Mouse (Mus musculus) ES-Bruce4 (cell line): ENCODE measurements around the gene Fgfr2. TPM values are rescaled to one million over a fixed set of nuclear protein-coding genes. Genes with fewer than 3 reads are reported as not detected.

Experiments
- H3K27ac ChIP-seq: 2 replicates; pipeline ENCODE4 v1.5.1; 2012; ENCODE audit warnings: low read length, inconsistent platforms; ENCODE audit not compliant: insufficient read depth
- H3K27me3 ChIP-seq: 2 replicates; pipeline ENCODE4 v1.6.1; 2012; ENCODE audit warnings: mild to moderate bottlenecking, low read length, inconsistent platforms; ENCODE audit not compliant: control insufficient read depth, poor library complexity, insufficient read depth, severe bottlenecking
- H3K36me3 ChIP-seq: 2 replicates; pipeline ENCODE4 v1.6.1; 2012; ENCODE audit warnings: inconsistent platforms, mild to moderate bottlenecking, low read length, moderate library complexity; ENCODE audit not compliant: control insufficient read depth, poor library complexity, insufficient read depth, severe bottlenecking
- H3K4me1 ChIP-seq: one replicate; pipeline ENCODE4 v1.8.1; 2011; ENCODE audit warnings: low read length; ENCODE audit not compliant: control insufficient read depth, insufficient read depth
- H3K4me3 ChIP-seq: 2 replicates; pipeline ENCODE4 v1.5.1; 2011; ENCODE audit warnings: low read depth, mild to moderate bottlenecking, low read length
- H3K9ac ChIP-seq: 2 replicates; pipeline ENCODE4 v1.6.1; 2012; ENCODE audit warnings: low read depth, mild to moderate bottlenecking, inconsistent platforms; ENCODE audit not compliant: poor library complexity, severe bottlenecking
- H3K9me3 ChIP-seq: replicated peaks from 2 replicates; pipeline ENCODE4 v1.6.1; 2012; ENCODE audit warnings: mild to moderate bottlenecking, low read length, inconsistent platforms; ENCODE audit not compliant: control insufficient read depth, poor library complexity, insufficient read depth, severe bottlenecking
- CTCF ChIP-seq: IDR thresholded peaks from one replicate; pipeline ENCODE4 v1.8.1; 2011; ENCODE audit warnings: low read depth, low read length
- EP300 ChIP-seq: IDR thresholded peaks from 2 replicates; pipeline ENCODE4 v1.6.1; 2011; ENCODE audit warnings: low read depth, low read length; ENCODE audit not compliant: insufficient read depth
- POLR2A ChIP-seq: IDR thresholded peaks from one replicate; pipeline ENCODE4 v1.8.1; 2011; ENCODE audit warnings: low read length; ENCODE audit not compliant: insufficient read depth
- polyA plus RNA-seq: library from polyadenylated mRNA; stranded (reverse); fragments of >200 nt; gene quantifications from 2 replicates; pipeline ENCODE4 v1.2.4, GENCODE M21; 2011; ENCODE audit warnings: low read depth; ENCODE audit not compliant: missing spikeins, insufficient read depth, insufficient read length

The Fgfr2 gene
- polyA plus RNA-seq, 1 experiment = 34.8 TPM

DNA sequence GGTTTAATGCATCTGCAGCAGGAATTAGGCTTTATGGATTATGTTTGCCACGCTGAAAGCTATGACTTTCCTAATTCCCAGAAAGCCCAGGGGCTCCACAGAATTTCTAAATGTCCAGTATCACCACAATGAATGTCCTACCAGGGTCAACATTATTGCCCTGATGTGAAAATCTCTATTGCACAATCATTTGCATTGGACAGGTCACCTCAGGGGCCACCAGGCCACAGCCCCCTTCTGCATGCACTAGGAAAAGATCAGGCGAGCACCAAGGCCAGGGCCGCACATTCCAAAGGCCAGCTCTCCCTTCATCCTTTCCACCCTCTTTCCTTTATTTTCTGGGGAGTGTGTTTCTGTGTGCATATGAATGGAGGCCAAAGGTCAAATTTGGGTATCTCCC lies 2897.9 kb downstream of the Fgfr2 start:
- TF ChIP-seq CTCF (no peak), EP300 (no peak), POLR2A (no peak)
- H3K4me3 ChIP-seq = no peak overlapping the region
- H3K4me1 ChIP-seq = no peaks in the 10 kb centered on the region

DNA sequence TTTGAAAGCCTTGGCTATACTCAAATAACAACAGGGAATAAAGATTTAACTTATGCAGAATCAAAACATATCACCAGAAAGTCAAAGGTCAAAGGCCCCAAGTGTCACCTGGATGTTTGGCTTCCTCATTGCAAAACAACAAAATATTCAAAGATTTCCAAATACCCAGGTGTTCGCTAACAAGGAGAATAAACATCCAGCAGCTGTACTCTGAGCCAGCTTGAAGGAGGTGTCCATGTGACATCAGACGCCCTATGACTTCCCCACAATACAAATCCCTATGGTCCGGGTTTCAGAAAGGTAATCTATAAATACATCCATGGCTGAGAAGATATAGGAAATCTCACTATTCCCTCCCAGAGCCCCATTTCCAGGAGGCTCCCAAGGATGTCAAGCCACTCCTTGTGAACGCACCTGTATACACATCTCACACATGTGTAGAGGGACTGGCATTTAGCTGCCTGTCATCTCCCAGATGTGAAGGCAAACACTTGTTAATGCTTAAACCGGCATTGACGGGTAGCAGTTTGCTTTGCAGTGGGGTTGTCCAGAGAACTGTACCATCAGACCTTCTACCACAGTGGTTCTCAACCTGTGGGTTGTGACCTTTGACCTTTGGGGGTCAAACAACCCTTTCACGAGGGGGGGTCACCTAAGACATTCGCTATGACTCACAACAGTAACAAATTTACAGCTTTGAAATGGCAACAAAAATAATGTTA lies 2900.4 kb downstream of the Fgfr2 start:
- H3K9ac ChIP-seq = no peak overlapping the region
- no peaks in the 10 kb centered on the region for H3K27me3 ChIP-seq
- H3K27ac ChIP-seq = no peak overlapping the region
- no peaks in the 10 kb centered on the region for H3K9me3 ChIP-seq
- H3K4me1 ChIP-seq = peaks cover 4% of the 10 kb centered on the region
- H3K4me3 ChIP-seq = no peak overlapping the region
- H3K36me3 ChIP-seq = no peaks in the 10 kb centered on the region
- TF ChIP-seq POLR2A (no peak), EP300 (no peak), CTCF (no peak)

More for the DNA sequence above, 2897.9 kb downstream of the Fgfr2 start:
- H3K9me3 ChIP-seq = no peaks in the 10 kb centered on the region
- no peak overlapping the region for H3K9ac ChIP-seq
- no peaks in the 10 kb centered on the region for H3K27me3 ChIP-seq
- no peak overlapping the region for H3K27ac ChIP-seq
- no peaks in the 10 kb centered on the region for H3K36me3 ChIP-seq

DNA sequence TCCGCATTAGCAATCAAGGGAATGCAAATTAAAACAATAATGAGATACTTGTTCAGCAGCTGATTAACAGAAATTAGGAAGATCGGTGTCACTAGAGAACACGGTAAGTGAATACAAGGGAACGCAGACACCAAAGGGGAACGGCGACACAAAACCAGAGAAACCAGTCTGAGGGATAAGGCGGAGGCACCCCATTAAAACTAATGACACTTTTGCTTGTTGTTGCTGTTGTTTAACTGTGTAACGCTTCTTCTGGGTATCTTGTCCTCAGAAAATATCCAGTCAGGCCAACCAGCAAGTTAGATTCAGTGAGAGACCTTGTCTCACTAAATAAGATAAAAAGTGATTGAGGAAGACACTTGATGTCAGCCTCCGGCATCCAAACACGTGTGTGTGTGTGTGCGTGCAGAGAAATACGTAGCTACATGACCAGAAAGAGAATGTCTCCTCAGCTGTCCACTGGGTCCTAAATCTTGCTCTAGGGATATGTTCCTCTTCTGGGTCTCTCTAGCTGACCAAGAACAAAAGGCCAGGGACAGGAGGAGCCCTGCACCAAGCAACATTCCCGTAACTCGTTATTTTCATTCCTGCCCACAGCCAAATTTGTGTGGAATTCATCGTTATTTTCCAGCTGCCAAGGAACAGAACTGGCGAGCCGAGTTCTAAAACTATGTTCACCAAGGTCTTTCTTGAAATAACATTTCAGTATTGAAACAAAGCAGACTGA lies 2901.3 kb downstream of the Fgfr2 start:
- TF ChIP-seq POLR2A = no peak
- TF ChIP-seq EP300 = no peak
- no peak for TF ChIP-seq CTCF
- no peaks in the 10 kb centered on the region for H3K9me3 ChIP-seq
- H3K4me1 ChIP-seq = peaks cover 4% of the 10 kb centered on the region
- no peak overlapping the region for H3K4me3 ChIP-seq
- H3K27me3 ChIP-seq = no peaks in the 10 kb centered on the region
- no peaks in the 10 kb centered on the region for H3K36me3 ChIP-seq
- no peak overlapping the region for H3K9ac ChIP-seq
- no peak overlapping the region for H3K27ac ChIP-seq

DNA sequence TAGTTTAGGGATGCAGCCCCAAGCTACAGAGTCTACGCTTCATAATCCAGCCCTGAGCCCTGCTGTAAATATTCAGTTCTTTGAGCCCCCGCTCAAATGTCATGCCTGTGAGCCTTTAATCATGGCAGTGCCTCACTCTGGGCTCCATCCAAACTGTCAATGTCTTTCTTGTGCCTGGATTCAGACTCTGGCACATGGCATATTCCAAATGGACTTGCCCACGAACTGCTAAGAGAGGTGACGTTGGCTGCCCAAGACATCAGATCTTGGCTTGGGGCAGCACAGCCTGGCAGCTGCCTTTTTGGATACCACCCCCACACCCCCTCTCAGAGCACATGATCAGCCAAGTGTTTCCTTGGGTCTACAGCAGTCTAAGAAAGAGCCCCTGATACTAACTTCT lies 2902.5 kb downstream of the Fgfr2 start:
- Histone ChIP-seq H3K9ac (no peak overlapping the region), H3K27ac (no peak overlapping the region), H3K36me3 (no peaks in the 10 kb centered on the region), H3K9me3 (no peaks in the 10 kb centered on the region), H3K27me3 (no peaks in the 10 kb centered on the region), H3K4me1 (peaks cover 4% of the 10 kb centered on the region), H3K4me3 (no peak overlapping the region)
- no peak for TF ChIP-seq CTCF
- no peak for TF ChIP-seq POLR2A
- no peak for TF ChIP-seq EP300

DNA sequence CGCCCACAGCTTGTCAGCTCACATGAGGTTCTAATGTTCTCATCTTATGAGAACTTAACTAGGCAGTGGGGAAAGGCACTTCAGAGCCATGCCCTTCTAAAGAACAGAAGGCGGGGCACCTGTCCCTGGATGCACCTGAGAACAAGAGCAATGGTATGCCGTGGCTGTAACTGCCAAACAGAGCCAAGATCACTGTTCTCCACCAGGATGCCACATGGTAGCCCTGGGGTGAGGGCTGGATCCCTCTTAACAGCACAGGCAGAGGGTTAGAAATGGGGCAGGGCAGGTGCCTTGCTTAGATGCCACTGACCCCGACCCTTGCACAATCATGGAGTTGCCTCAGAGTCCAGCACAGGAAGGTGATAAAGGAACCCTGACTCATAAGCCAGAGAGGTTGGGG lies 2903.3 kb downstream of the Fgfr2 start:
- Histone ChIP-seq H3K4me1 (peaks cover 4% of the 10 kb centered on the region), H3K36me3 (no peaks in the 10 kb centered on the region)
- TF ChIP-seq EP300 (no peak), CTCF (no peak), POLR2A (no peak)

DNA sequence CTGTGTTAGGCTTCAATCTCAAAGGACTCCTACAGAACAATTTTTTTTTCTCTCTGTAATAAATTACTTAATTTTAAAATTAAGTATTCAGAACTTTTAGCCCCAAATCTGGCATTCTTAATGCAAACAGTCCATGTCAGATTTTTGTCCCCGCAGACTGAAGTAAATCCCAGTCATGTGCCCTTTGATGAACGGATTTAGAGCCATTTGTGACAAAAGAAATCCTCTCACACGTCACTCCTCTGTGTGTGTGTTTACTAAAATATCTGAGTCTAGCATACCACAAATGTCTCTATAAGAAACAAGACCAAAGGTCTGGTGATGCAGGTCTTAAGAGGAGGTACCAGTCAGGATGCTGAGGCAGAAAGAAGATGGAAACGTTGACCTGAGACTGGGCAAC lies 2906.9 kb downstream of the Fgfr2 start:
- H3K9ac ChIP-seq = no peak overlapping the region
- TF ChIP-seq CTCF (no peak), EP300 (no peak), POLR2A (no peak)
- no peaks in the 10 kb centered on the region for H3K9me3 ChIP-seq
- H3K36me3 ChIP-seq = no peaks in the 10 kb centered on the region
- no peaks in the 10 kb centered on the region for H3K27me3 ChIP-seq
- peaks cover 4% of the 10 kb centered on the region for H3K4me1 ChIP-seq
- no peak overlapping the region for H3K4me3 ChIP-seq
- no peak overlapping the region for H3K27ac ChIP-seq

More for the DNA sequence above, 2903.3 kb downstream of the Fgfr2 start:
- Histone ChIP-seq H3K27ac (no peak overlapping the region), H3K9me3 (no peaks in the 10 kb centered on the region), H3K9ac (no peak overlapping the region), H3K4me3 (no peak overlapping the region), H3K27me3 (no peaks in the 10 kb centered on the region)
